Mouse (Mus musculus) layer of hippocampus, postnatal 36 days (tissue): ENCODE measurements around the gene Mthfd1l. TPM values are rescaled to one million over a fixed set of nuclear protein-coding genes. Genes with fewer than 3 reads are reported as not detected.
"Not testable (repeated sequence)": the region's sequence is repeated elsewhere in the genome, so short reads cannot be mapped to it uniquely, and the experiment has no call there.

Experiments
- DNase-seq, 2 experiments: peaks; one replicate each; pipeline ENCODE4 v3.0.0; 2022
- total RNA-seq, 2 experiments: library from RNA; stranded (reverse); gene quantifications; 2 replicates each; pipeline ENCODE4 v1.2.3; 2021

Gene Mthfd1l
- total RNA-seq, 2 experiments from 2014 or later = 7.7 to 9.3 TPM

DNA sequence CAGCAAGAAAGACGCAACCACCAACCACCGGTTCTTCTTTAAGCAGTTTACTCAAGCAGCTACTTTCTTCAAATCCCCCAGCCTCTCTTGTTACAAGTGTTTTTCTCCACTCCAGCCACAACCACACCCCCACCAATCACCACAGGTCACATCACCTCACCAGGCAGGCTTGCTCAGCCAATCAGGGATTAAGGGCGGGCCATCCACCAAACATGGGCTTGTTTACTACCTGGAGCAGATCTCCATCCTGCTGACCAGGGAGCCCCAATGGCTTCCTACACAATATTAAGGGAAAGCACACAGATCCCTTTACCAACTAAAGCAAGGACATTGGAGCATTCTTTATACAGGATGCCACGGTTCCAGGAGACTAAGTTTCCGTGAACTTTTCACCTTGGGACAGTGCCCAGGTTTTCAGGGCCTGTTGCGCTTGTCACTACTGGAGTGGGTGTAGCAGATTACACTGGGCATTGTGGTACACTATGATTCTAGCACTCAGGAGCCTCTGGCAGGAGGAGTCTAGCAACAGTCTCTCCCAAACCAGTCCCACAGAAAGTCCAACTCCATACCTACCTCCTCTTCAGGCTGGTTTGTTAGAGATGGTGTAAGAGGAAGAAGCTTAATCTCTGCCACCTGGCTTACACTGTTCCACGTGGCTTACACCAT is 150.5 kb downstream of the Mthfd1l start:
- not testable (repeated sequence) for DNase-seq

DNA sequence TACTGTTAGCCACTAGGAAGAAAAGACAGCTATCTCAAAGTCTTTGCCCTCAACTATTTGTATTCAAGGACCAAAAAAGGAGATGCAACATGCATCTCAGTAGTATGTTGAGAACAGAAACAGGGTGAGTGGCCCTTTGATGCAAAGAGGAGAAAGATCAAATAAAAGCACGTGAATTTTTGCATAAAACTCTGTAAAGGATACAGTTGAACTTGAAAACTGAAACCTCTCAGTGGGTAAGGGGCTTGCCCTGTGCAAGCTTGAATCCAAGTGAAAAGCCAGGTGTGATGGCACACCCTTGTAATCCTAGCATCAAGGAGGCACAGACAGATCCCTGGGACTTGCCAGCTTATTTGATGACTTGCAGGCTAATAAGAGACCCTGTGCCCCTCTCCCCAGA is 151.2 kb downstream of the Mthfd1l start:
- DNase-seq = no peak

DNA sequence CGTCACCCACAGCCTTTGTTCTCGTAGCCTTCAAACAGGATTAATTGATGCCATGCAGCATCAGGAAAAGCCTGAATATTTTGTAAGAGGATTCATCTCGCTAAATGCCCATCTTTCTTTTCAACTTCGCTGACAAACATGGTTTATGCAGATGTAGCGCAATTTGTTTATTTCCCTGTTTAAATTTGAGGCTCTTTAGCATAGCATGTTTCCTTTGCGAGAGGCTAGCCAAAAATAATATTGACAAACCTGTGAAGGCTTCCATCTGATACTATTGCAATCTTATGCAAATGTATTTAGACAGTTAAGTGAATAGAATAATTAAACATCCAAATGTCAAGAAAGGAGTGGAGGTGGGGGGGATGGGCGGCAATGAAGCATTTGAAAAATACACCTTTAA is 152.3 kb downstream of the Mthfd1l start:
- DNase-seq = no peak

DNA sequence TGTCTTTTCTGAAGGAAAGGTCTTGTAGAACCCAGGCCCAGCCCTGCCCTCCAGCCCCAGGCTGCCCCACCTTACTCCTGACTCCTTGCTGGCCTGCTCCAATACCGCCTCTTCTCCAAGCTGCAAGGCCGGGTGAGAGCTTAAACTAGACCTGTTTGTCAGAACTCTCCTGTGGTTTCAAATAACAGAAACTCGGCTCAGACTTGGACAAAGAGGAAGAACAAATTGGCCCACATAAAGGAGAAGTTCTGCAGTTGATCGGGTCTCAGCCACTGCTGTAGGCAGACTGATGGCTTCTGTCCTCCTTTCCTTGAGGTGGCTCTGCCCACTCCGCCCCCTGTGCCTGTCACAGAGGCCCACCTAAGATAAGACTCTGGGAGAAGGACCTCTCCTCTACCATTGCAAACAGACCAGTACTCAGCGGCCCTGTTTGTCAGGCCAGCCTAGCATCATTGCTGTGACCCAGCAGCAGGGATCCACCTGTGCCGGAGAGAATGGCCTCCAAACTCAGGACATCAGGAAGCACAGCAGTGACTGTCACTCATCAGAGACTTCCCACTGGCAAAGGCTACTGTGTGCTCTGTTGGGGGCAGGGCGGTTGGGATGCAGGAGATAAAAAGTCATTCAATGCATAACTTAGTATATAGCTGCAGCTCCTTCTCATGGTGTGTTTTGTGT is 153.6 kb downstream of the Mthfd1l start:
- DNase-seq = no peak

DNA sequence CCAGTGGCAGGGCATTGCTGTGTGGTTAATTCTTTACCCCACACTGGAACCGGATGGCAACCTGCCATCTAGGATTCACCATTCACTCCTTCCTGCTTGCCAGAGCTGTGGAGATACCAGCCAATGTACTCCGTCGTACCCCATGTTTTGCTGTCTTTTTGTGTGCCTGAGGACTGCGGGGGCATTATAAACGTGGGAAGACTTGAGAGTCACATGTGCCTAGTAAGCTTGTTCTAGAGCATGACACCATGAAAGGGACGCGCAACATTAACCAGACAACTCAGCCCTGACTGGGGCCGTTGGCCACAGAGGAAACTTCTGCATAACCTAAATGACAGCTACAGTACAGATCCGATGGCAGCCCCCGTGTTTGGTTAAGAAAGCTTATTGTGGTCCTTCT is 155.5 kb downstream of the Mthfd1l start:
- DNase-seq = no peak

DNA sequence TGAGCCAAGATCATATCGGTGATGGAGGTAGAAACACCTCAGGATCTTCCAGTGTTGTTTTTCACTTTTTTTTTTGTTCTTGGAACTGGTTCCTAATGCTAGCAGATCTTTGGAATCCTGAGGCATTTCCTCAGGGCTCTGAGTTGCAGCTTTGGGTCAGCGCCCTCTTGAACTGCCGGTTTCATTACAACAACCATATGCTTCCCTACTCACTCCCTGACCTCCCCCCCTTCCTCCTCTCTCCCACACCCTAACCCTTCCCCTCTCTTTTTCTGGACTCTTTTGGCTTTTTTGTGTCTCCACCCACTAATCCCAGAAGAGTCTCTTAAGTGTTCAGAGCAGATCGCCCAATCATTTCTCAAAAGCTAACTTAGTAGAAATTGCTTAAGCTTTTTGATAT is 156.0 kb downstream of the Mthfd1l start:
- no peak for DNase-seq

DNA sequence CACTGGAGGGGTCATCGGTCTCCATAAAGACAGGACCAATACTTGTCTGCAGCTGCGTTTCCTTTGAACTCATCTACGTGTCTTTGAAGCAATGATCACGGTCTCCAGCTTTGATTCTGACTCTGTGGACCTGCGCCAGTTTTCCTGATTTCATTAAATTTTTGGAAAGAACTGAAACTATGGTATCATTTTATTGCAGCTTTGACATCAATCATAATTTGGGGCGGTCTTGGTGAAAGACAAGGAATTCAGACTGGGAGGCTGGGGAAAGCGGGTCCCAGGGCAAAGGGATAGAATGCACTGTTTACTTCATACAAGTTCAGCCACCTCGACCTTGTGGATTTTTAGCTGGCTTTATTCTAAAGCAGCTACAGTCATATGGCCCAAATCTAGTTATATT is 156.5 kb downstream of the Mthfd1l start:
- DNase-seq = no peak

DNA sequence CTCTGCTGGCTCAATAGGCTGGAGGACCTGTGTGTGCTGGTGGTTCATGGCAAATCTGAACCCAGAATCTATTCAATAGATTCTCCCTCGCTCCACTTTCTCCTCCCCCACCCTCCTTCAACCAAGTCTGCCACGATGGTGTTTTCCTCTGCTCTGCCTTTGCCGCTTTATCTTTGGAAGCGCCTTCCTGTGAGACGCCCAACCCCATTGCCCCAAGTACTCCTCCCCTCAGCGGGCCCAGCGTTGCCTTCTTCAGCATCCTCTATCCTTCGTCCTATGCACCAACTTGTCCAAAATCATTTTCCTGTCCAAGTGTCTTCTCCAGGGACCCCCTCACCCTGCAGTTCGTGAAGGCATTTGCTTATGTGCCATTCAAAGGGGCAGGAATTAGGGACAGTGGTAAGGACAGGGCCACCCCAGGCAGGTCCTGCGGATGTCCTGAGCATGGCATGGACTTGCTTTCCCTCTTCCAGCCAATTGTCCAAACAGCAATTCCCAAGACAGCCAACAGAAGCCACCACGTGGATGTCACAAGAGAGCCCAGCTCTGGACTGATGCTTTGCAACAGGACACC is 157.2 kb downstream of the Mthfd1l start:
- no peak for DNase-seq

DNA sequence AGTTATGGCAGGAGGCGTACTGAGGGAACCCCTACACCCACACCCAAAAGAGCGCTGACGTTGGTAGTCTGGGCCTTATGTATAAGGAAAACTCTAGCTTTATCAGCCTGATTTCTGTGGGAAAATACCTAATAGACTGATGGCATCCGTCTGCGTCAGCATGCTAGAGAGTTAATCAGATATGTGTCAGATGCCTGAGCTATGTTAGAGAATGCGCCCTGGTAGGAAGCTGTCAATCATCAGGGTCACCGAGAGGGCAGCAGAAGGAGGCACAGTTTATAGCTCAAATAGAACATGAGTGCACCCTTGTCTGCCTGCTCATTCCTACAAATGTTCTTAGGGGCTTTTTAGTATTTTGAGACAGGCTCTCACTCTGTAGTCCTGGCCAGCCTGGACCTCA is 159.8 kb downstream of the Mthfd1l start:
- DNase-seq = no peak

DNA sequence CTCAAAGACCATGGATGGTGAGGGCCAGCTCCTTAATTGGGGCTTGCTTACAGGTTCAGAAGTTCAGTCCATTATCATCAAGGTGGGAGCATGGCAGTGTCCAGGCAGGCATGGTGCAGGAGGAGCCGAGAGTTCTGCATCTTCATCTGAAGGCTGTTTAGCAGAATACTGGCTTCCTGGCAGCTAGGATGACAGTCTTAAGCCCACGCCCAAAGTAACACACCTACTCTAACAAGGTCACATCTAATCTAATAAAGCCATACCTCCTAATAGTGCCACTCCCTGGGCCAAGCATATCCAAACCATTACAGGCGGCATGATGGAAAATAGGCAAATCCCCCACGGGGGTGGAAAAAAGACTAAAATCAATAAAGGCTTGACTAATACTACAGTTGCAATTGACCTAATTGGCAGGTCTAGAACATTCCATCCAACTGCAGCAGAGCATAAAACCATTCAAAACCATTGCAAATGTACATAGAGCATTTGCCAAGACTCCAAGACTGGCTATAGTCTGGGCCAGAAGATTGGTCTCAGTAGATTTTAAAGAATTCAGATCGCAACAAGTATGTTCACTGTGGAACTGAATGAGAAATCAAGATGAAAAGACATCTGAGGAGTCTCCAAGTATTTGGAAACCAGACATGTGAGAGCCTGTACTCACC is 162.3 kb downstream of the Mthfd1l start:
- no peak for DNase-seq

DNA sequence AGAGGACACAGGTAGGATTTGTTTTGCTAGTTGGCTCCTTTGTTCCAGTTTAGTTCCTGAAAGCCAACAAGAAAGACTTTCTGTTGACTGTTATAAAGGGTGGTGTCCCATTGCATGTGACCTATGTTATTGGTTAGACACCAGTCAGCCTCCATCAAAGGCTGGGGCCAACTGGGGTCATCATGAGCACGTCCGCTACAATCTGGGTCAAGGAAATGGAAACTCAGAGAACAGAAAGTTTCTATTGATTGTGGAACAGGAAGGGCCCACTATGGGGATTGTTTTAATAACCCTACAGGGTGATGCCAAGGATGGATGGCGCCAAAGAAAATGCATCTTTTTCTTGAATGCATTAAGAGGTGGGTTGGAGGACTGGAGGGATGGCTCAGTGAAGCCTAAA is 166.6 kb downstream of the Mthfd1l start:
- DNase-seq = no peak

DNA sequence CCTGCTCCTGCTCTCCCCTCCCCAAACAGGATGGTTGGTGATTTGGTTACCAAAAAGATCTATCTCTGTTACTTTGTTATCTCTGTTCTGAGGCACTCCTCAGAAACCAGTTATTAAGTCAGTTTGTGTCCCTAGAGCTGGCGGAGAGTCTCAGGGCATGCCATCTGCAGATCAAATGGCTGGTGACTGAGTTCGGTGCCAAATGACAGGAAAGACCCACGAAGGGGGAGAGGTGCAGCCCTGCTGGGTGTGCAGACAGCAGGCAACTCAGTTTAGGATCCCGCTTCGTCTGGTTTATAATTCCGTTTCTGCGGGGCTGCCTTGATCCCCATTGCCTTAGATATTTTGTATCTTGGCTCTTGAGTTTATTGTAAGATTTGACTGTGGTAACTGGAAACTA is 168.8 kb downstream of the Mthfd1l start:
- no peak for DNase-seq

DNA sequence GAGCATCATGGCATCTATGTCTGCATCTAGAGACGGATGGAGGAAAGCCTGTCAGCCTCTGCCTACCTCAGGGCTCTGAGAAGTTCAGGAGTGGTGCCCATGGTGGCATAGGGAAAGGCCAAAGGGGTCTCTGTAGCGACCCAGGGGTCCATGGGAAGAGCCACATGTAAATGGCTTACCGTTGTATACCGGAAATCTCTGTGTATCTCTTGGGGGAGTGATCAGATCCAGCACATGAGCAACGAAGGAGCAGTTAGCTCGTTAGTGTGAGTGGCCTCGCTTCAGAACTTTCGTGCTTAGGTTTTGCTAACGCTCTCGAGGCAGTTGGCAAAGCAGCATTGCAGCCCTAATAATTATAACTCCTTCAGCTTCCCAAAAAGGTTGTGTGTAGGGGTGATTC is 169.9 kb downstream of the Mthfd1l start:
- no peak for DNase-seq

DNA sequence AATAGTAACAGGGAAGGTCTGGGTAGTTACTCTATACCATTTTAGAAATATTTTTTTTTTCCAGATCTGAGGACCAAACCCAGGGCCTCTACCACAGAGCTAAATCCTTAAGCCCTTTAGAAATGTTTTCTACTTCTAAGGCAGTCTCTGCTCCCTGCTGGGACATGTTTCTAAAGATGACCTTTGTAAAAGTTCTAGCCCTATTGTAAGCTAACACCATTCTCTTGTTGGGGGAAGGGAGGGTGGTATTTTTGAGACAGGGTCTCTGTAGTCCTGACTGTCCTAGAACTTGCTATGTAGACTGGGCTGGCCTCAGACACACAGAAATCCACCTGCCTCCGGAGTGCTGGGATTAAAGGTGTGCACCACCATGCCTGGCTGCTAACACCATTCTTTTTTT is 170.5 kb downstream of the Mthfd1l start:
- no peak for DNase-seq

DNA sequence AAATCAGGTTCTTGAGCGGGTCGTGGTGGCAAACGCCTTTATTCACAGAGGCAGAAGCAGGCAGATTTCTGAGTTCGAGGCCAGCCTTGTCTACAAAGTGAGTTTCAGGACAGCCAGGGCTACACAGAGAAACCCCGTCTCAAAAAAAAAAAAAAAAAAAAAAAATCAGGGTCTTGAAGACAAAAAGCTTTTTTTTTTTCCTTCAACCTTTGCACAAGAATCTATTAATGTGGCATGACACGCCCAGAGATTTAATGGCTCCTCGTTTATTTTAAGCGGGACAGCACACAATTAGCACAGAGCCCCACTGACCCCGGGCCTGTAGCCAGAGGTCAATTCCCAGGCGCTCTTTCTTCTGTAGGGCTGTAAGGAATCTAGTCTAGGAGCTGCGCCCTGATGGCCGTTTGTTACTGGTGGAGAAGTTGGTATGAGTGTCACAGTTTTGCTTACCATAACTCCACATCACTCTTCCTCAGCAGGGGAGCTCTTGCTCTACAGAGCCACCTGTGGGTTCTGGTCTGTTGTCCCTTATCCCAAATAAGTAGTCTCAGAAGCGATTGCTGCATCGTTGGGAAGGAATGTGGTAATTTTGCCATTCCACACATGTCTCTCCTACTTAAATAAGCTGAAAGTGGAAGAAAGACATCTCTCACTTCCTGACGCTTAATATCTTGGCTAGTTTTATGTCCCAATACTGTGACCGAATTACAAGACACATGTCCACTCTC is 172.3 kb downstream of the Mthfd1l start:
- DNase-seq = no peak

DNA sequence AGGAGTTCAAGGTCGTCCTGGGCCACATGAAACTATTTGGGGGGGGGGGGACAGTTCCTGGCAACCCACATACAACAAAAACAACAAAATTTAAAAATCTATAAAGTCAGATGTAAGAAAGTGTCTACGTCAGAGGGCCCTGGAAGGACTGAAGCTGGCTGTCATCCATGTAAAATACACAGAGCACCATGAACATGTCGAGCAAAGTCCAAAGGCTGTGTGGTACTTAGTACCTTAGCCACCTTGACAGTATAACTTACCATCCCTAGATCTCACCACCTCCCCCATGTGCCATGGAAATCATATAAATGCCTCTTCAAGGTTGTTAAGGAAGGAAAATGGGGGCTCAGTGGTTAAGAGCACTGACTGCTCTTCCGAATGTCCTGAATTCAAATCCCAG is 174.0 kb downstream of the Mthfd1l start:
- DNase-seq = no peak

DNA sequence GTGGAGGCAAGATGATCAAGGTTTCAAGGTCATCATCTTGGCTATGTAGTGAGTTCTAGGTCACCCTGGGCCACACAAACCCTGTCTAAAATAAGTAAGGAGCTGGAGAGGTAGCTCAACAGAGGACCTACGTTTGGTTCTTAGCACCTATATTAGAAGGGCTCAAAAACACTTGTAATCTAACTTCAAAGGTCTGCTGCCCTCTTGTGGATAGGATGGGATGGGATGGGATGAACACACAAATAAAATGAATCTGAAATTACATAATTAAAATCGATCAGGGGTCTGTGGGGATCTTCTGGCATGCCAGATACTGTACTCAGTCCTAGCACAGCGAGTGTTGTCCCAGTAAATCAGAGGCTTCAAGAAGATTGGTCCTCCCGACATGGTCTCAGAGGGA is 178.2 kb downstream of the Mthfd1l start:
- DNase-seq = no peak

DNA sequence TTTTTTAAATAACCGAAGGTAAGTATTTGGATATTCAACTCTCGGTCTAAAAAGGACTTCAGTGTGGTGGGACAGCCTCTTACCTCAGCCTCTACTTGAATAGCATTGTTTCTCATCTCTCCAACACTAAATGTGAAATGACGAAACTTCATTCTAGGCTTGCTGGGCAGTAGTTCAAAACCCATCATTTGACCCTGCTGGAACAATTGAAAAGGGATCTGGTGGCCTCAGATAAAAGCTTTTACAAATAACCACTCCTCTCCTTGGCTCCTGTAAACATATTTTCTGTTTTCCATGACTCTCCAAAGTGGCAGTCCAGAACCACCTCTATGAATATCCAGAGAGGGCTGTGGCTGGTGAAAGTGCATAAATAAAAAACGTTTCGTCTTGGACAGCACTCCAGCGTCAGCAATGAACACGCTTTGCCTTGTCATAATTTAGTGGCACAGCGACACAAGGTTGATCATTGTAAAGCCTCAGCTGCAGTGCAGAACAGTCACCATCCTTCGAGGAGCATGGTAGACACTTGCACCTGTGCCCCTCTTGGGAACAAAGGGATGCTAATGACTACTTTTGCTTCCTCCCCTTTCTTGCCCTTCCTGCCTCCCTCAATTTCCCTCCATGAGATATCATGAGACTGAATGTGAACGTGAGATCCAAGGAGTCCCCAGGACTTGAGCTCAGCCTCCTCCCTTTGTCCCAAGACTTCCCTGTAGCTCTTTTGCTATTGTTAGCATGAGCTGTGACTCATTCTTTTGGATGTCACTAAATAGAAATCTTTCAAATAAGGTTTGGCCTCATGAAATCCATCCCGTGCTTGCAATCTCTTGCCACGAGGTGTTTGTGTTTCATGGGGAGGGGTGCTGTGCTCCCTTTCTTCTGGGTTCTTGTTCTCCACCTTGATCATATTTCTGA is 179.2 kb downstream of the Mthfd1l start:
- DNase-seq = no peak

DNA sequence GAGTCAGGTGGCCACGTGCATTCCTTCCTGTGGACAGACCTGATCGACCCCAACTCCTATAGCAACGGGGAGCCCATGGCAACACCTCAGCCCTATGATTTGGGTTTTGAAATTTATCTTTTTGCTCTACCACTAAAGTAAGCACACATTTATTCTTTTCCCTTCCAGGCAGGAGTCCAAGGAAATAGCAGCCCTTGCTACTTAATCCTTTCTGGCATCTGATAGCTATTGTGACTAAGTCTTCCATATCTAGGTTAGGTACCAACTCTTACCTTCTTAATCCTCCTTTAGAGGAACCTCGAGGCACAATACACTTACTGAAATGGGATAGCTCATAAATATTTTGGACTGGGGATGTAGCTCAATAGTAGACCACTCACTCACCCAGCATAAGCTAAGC is 180.1 kb downstream of the Mthfd1l start:
- no peak for DNase-seq

DNA sequence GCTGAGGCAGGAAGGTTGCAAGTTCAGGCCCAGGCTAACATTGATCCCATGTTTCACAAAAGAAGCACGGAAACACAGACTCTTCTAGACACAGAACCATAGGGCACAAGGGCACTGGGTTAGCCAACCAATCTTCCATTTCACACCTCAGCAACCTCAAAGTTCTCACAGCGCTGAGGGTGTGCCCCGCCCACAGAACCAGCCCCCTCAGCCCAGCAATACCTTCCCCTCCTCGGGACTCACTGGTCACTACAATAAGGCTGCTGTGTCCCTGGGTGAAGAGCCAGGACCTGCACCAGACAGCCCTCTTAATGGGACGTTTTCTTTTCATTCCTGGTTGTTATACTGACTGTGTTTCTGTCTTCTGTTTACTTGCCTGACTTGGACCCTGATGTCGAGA is 181.1 kb downstream of the Mthfd1l start:
- no peak for DNase-seq

DNA sequence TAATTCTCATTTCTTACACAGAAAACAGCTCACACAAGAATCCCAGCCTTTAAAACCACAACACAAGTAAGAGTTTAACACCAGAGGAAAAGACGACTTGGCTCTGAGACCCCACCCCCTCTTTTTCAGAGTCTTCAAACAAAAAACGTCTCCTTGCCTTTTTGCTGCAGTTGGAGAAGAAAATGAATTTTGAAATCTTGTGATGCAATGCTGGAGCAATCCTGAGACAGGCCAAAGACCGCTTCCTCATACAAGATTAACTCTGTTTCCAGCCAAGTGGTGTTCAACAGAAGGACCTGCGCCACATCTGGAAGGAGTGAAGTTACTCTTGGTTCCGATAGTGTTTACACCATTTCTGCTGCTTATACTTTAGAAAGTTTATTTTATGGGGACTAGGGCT is 182.6 kb downstream of the Mthfd1l start:
- no peak for DNase-seq

DNA sequence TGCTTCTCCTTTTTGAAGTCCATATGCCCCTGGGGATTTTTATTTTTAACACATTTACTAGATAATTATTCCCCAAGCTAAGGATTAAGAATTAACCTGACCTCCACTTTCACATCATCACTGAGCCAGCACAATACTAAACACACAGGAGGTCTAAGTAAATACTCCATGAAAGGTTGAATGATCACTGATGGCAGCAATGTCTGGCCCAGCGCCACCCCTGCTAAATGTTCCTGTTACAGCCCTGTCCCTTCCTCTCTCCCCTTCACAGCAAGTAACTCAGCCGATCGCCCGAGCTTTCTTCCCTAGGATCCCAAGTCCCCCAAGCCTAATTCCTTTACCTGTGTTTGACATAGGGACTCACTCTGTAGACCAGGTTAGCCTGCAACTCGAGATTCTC is 185.6 kb downstream of the Mthfd1l start:
- no peak for DNase-seq
